Mouse (Mus musculus) liver, postnatal 0 days (tissue): ENCODE measurements around the gene Mrnip.

Source experiments
- CTCF ChIP-seq: sonication (generic); IDR thresholded peaks from 2 replicates; pipeline ENCODE4 v1.5.1; 2016; ENCODE audit warnings: antibody characterized with exemption, low read depth
- EP300 ChIP-seq: IDR thresholded peaks from 2 replicates; pipeline ENCODE4 v1.6.1; 2016; ENCODE audit warnings: antibody characterized with exemption, low read depth, mild to moderate bottlenecking

DNA sequence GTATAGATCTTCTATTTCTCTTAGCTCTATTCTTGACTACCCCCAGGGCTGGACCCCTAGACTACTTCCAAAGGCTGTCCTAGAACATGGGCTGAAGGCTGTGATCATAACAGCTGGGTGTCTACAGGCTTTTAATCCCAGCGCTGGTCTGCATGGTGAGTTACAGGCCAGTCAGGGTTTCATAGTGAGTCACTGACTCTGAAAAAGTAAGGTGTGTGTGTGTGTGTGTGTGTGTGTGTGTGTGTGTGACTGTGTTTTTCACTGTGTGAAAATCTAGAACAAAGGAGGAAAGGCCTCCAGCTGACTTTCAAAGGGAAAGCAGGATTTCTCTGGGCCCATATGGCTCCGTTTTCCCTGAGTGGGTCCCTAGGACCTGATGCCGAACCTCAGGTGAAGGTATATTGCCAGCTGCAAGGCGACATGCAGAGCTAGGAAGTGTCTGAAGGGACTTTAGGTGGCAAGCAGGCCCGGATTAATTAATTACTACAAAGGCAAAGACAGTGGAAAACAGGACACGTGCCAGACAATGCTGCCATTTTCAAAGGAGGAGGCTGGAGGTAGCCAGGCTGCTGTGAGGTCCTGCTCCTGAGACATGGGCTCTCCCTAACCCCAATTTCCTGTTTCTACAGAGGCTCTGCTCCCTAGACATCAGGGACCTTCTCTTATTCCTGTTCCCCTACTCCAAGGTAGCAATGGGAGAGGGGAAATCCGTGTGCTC is 48.5 kb downstream of the Mrnip start:
- TF ChIP-seq CTCF, result no peak
- no peak for TF ChIP-seq EP300
